Mouse (Mus musculus): ENCODE data around the gene Cdh12.

DNA sequence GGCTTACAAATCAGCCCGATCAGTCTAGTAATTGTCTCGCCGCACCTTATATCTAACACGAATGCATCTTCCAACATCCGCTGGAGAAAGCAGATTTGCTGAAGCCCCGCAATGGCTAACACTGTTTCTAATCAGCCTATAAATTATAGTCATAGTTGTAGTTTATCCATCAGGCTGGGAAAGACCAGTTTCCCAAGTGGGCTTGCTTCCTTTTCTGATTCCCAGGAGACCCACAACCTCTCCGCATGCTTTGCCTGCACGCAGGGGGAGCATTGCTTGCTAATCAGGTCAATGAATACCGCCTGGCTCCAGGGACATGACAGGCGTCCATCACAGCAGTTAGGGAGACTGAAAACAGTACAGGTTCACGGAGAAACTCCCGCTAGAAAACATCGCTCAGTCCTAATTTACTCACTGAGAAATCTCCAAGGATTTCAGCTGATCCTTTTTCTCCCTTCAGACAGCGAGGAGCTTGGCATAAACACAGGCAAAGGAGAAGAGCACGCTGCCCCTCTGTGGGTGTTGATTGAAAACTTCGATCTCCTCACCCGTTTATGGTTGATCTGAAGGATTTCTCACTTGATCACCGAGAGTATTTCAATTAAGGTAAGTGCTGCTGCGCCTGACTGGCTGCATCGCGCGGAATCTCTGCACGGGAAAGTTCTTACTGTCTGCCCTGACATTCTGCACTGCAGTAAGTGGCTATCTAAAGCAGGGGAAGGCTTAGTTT lies 662.0 kb downstream of the Cdh12 start:
- no peak for TF ChIP-seq MYOD1 (IDR thresholded peaks at IDR 0.05; ENCODE audit: control insufficient read depth in 1 of 3, insufficient read length in 2 of 3, low read depth in 2 of 3)
- TF ChIP-seq TCF12 (IDR thresholded peaks at IDR 0.05; ENCODE audit: insufficient read depth, poor library complexity, severe bottlenecking), result no peak
- TF ChIP-seq POLR2A (IDR thresholded peaks at IDR 0.05; ENCODE audit: insufficient read length, low read depth), result no peak
- TF ChIP-seq USF1 (IDR thresholded peaks at IDR 0.05; ENCODE audit: low read depth), result no peak
